Mouse (Mus musculus) layer of hippocampus, postnatal 10 days (tissue): ENCODE results near the gene Tmod1. TPM values are rescaled to one million over a fixed set of nuclear protein-coding genes. Genes with fewer than 3 reads are reported as not detected.
A peak's percentile ranks its signal among the peaks of the same experiment; 100 is the strongest.

Source experiments
- DNase-seq, 2 experiments: peaks; one replicate each; pipeline ENCODE4 v3.0.0; 2021; ENCODE audit warnings: low spot score in 2 of 2
- long read RNA-seq: library from polyadenylated mRNA; stranded (forward); transcript quantifications from one replicate; pipeline ENCODE4 v2.0.0, GENCODE M21; 2023
- total RNA-seq, 2 experiments: library from RNA; stranded (reverse); gene quantifications; 2 replicates each; pipeline ENCODE4 v1.2.3; 2021

Gene Tmod1
- 1 to 10 TPM; 7.7 to 8.3 TPM for total RNA-seq
- long read RNA-seq, transcript Tmod1-201 (10 exons, 3,158 nt): major isoform, 6 of 7 reads
- long read RNA-seq, partial matches to known transcripts: 0 of 7 reads
- long read RNA-seq, other reads (novel, unspliced or antisense): 1 of 7 reads

- DNase-seq: peak; percentile 46 to 63
Measured at GRCm38 (mm10) chr4:46038892-46039751, at the start of gene Tmod1. Gene Tmod1, plus strand, starts transcription at chr4:46038935.

- DNase-seq: no peak
Measured at GRCm38 (mm10) chr4:45990427-45991135, 48.2 kb upstream of the Tmod1 start.

- peak; percentile 15 to 27 for DNase-seq
Measured at GRCm38 (mm10) chr4:45998536-45998935, 40.2 kb upstream of the Tmod1 start.

- DNase-seq: no peak
Measured at GRCm38 (mm10) chr4:46008142-46008793, 30.5 kb upstream of the Tmod1 start.

- DNase-seq: no peak
Measured at GRCm38 (mm10) chr4:46011698-46012097, 27.0 kb upstream of the Tmod1 start.

- DNase-seq: no peak
Measured at GRCm38 (mm10) chr4:46015605-46016004, 23.1 kb upstream of the Tmod1 start.

- DNase-seq: no peak
Measured at GRCm38 (mm10) chr4:46023021-46023481, 15.7 kb upstream of the Tmod1 start.

GRCm38 (mm10) chr4:46025893-46026292 lies 12.8 kb upstream of the Tmod1 start:
- DNase-seq: peak; percentile 44 to 55

GRCm38 (mm10) chr4:46028224-46028623 lies 10.5 kb upstream of the Tmod1 start:
- no peak for DNase-seq

GRCm38 (mm10) chr4:46028781-46029180 lies 10.0 kb upstream of the Tmod1 start:
- no peak for DNase-seq

GRCm38 (mm10) chr4:46029552-46029951 lies 9.2 kb upstream of the Tmod1 start:
- peak in 1 of 2 experiments; percentile 42 for DNase-seq

- no peak for DNase-seq
Measured at GRCm38 (mm10) chr4:46032448-46032847, 6.3 kb upstream of the Tmod1 start.

GRCm38 (mm10) chr4:46033197-46033596 lies 5.5 kb upstream of the Tmod1 start:
- DNase-seq: no peak

GRCm38 (mm10) chr4:46038591-46038891 lies 194 bp upstream of the Tmod1 start:
- no peak for DNase-seq

GRCm38 (mm10) chr4:46039899-46040298 lies 1.2 kb downstream of the Tmod1 start:
- DNase-seq: no peak

- no peak for DNase-seq
Measured at GRCm38 (mm10) chr4:46040594-46041192, 2.0 kb downstream of the Tmod1 start.

- DNase-seq: no peak
Measured at GRCm38 (mm10) chr4:46041761-46042504, 3.2 kb downstream of the Tmod1 start.

GRCm38 (mm10) chr4:46042505-46042850 lies 3.7 kb downstream of the Tmod1 start:
- DNase-seq: no peak

- DNase-seq: no peak
Measured at GRCm38 (mm10) chr4:46043361-46043760, 4.6 kb downstream of the Tmod1 start.

GRCm38 (mm10) chr4:46047971-46048370 lies 9.2 kb downstream of the Tmod1 start:
- no peak for DNase-seq

- DNase-seq: no peak
Measured at GRCm38 (mm10) chr4:46048418-46048817, 9.7 kb downstream of the Tmod1 start.
